Mouse (Mus musculus) heart, postnatal 14 days (tissue): ENCODE measurements around the gene C330007P06Rik. TPM values are rescaled to one million over a fixed set of nuclear protein-coding genes. Genes with fewer than 3 reads are reported as not detected.
"Not testable (repeated sequence)": the region's sequence is repeated elsewhere in the genome, so short reads cannot be mapped to it uniquely, and the experiment has no call there.

Source experiments
- DNase-seq, 2 experiments: peaks; one replicate each; pipeline ENCODE4 v3.0.0; 2021 to 2022
- intact Hi-C: fragments of 180-260 bp; cut with DNase I; formaldehyde crosslinking; loops from one replicate; pipeline ENCODE4 v1.15.1; 2025
- total RNA-seq, 2 experiments: library from RNA; stranded (reverse); gene quantifications; 2 replicates each; pipeline ENCODE4 v1.2.3; 2021

The C330007P06Rik gene
- total RNA-seq, 2 experiments from 2014 or later: 16.3 to 17.4 TPM

DNA sequence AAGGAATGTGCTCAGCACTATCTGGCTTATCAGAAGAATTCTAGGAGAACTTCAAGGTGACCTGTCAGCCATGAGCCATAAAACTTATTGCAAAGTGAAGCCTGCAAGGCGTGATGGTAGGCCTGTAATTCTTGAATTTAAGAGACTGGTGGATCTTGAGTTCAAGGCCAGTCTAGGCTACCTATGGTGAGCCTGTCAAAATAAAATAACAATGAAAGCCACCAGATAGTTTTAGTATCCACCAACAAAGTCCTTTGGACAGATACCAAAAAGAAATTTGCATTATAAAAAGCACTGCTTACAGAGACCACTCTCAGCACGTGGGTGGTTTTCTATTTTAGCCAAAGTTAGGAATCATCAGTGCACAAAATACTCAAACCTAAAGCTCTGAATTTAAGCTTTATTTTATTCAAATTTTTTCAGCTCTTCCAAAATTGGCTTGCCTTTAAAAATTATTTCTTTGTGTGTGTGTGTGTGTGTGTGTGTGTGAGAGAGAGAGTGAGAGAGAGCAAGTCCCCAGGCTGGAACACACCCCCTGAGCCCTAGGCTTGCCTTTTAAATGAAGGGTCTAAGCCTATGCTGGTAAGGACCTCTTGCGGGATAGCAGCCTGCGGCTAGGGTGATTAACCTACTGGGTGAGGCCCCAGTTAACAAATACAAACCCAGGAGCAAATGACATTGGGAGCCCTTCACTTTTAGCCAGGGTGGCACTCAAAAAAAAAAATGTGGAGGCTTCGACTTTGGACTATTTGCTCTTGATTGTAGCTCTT lies 68.3 kb downstream of the C330007P06Rik start:
- intact Hi-C loops: loop anchor here (5.0 kb wide), 1 partner anchor 43 kb away; no protein-coding TSS in a partner anchor
- DNase-seq: no peak

DNA sequence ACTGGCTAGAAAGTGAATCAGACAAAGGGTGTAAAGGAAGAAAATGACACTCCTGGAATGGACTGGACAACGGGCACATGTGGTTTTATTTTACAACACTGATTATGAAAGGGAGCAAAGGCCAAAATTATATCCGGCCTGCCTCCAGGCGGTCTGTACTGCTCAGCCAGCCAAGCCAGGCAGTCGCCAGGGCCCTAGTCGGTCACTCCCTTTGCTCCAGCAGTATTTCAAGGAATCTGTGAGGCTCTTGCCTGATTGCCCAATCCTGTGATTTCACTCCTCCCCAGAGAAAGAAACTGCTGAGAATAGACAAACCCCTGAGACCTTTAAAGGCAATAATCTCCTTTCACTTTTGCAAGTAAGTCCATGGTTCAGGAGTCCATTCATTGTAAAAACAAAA lies 69.7 kb downstream of the C330007P06Rik start:
- intact Hi-C loops: no loop called here
- peak; percentile 40 to 47 for DNase-seq

DNA sequence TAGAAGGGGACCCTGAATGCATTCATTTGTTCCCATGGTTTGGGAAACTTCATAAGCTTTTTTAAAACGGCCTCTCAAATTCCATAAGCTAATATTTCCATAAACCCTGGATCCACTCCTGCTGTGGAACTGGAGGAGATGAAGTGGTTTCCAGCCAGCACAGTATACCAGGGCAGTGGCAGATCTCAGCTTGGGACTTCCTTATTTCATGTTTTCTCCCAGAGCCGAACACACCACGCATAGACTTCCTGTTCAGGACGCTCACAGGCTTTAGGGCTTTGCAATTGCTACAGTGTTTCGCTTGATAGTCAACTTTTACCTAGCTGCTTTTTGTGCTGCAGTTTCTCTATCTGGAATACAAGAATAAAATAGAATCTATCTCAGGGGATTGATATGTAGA lies 70.7 kb downstream of the C330007P06Rik start:
- intact Hi-C loops: no loop called here
- no peak for DNase-seq

DNA sequence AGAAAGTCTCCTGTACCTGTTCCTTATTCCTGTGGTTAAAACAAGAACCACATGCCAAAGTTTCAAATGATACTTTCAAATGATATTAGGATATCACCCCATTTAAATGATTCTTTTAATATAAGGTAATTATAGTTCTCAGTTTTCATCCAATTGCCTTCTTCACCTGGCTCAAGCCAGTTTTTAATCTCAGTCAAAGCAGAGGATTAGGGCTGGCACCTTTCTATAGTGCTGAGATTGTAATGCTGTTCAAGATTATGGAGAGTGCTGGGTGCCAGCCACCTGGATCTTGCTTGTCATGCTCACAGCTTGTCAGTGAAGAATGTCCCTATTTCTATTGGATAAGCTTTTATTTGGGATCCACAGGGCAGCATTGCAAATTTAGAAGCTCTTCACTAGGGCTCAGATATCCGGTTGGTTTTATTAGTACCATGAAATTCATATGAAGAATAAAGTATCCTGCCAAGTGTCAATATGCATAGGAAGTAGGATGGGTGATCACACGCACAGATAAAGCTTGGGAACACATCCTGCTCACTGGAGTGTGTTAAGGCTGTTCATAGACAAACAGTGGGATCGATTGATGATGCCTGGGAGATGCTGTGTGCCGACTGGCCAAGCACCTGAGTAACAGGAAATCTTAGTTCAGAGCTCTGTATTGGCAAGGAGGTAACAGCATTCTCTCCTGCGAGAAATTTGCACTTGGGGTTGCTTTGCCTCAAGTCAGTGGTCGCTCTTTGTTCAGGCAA lies 74.6 kb downstream of the C330007P06Rik start:
- intact Hi-C loops: no loop called here
- DNase-seq: no peak

DNA sequence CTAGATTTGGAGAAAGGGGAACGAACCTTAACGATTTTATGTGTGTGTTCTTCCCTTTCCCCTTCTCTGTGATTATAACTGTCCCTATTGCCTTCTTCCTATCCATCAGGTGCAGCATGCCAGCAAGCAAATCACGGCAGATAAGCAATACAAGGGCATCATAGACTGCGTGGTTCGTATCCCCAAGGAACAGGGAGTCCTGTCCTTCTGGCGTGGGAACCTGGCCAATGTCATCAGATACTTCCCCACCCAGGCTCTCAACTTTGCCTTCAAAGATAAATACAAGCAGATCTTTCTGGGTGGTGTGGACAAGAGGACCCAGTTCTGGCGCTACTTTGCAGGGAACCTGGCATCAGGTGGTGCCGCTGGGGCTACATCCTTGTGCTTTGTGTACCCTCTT lies 77.2 kb downstream of the C330007P06Rik start:
- intact Hi-C loops, DNase-seq: not testable (repeated sequence)

DNA sequence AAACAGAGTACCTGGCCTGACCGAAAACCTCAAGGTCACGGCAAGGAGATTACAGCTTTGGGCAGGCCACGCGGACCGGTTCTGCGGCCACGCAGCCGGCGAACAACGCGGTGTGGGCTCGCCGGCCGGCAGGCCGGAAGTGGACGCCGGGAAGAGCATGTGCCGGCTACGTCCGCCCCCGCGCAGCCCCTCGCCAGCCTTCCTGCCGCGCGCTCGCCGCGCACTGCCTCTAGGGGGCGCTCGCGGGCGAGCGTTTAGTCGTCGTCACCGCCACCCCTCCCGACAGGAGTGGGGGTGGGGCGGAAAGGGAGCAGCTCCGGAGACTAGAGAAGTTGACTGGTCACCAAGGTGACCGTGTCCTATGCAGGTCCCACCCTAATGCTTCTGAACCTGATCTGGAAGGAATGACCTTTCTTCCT lies 77.7 kb downstream of the C330007P06Rik start:
- DNase-seq: peak; percentile 90 to 91
- intact Hi-C loops: no loop called here

DNA sequence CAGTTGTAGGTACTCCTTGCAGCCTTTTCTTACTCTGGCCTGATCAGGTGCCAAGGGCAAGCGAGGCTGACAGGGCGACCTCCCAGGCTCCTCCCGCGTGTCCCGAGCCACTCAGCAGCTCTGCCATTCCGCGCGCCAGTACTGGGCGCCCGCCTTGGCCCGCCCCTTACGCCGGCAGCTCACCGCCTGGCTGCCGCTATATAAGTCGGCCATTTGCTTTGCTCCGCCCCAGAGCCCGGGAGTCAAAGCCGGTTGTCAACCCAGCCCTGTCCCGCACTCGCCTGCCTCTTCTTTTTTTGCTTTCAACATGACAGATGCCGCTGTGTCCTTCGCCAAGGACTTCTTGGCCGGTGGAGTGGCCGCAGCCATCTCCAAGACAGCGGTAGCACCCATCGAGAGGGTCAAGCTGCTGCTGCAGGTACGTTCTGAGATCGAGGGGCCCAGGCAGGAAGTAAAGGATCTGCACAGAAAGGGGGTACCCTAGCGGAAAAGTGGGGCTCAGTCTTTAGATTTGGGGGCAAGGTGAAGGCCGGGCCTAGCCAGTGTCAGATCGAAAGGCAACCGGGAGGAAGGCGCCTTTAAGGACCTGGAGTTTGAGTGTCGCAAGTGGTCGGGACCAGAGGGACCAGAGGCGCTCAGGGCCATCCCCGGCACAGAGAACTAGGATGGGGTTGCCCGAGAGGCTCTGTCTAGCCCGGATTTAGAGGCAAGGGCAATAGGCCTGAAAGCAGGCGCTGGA lies 78.3 kb downstream of the C330007P06Rik start, which contains the start of gene Slc25a5:
Slc25a5 (plus strand) TSS at position 228 of the 739 bp plus-strand sequence.
- intact Hi-C loops: no loop called here
- peak; percentile 83 to 87 for DNase-seq

DNA sequence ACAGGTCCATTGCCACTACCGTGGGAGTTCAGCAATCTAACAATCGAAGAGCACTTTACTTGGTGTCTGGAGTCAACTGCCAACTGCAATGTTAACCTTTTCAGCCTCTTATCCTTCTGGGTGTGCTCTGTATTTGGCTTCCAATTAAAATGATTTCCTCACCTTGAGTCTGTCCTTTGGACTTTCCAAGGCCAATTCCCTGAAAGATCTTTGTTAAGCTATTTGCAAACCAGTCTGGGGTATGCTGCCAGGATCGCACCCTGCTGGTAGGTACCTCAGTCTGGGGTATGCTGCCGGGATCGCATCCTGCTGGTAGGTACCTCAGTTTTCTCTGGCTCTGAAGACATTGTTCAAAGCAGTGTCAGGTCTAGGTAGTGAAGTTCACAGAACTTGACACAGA lies 79.3 kb downstream of the C330007P06Rik start:
- no peak for DNase-seq
- intact Hi-C loops: no loop called here

DNA sequence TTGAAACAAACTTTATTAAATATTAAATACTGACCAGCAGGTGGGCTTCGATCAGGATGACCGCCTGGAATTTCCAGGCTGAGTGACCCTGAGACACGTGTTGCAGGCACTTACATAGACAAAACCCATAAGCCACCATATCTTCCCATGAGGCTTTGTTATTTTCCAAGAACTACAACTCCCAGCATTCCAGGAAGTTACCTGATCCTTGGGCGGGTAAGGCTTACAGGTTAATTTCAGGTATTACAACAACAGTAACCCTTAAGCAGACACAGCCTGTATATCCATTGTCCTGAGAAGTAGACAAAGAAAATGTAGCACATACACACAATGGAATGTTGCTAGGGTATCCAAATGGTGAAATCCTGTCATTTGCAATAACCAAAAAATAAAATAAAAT lies 84.6 kb downstream of the C330007P06Rik start:
- DNase-seq: no peak
- intact Hi-C loops: no loop called here

DNA sequence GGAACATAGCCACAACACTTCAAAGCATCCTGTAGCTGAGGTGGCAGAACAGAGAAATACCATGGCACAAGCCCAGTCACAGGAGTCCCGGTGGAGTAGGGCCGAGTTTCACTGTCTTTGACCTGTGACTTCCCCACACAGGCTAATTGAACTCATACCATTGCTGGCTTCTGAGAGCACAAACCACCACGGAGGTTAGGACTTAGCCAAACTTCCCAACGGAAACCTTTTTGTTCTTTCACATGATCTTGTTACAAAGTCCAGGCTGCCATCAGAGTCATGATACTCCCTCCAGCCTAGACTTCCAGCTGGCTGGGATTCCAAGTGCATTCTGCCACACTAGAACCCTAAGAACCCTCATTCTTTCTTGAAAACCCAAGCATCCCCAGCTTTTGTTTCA lies 96.2 kb downstream of the C330007P06Rik start:
- DNase-seq: no peak
- intact Hi-C loops: no loop called here

DNA sequence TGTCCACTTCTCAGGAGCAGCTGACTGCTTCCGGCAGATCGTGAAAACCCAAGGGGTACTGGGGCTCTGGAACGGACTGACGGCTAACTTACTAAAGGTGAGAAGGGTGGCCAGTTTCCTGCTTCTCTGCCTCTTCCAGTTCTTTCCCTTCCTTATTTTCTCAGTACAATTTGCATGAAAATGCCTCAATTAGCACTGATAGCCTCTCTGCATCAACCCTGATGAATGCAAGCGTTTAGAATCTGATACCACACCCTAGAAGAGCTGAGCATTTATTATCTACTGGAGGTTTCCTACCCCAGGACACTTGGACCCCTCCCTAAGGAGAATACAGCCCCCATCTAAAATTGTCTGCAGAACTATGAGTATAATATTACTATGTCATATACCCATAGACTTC lies 98.4 kb downstream of the C330007P06Rik start:
- DNase-seq: no peak
- intact Hi-C loops: no loop called here

Other genes starting within 250 kb of the C330007P06Rik start
- 1 to 10 TPM; 1.9 to 2.2 TPM for gene Akap17b, start 228.7 kb downstream of the C330007P06Rik start, total RNA-seq
- under 1 TPM; 0.32 to 0.38 TPM for gene Slc25a43, start 130.5 kb downstream of the C330007P06Rik start, total RNA-seq
- 100 to 1,000 TPM; 545 to 681 TPM for gene Slc25a5, start 78.5 kb downstream of the C330007P06Rik start, total RNA-seq
- gene Ube2a, start 211 bp downstream of the C330007P06Rik start, total RNA-seq: 10 to 100 TPM; 75.9 to 77.4 TPM
- gene Nkrf, start 28.8 kb upstream of the C330007P06Rik start, total RNA-seq: 1 to 10 TPM; 3.4 to 3.8 TPM
- gene Sept6, start 117.7 kb upstream of the C330007P06Rik start, total RNA-seq: 10 to 100 TPM in 1 of 2 experiments, 1 to 10 TPM in 1; 7.8 to 11.4 TPM
- not detected for gene Sowahd, start 174.7 kb upstream of the C330007P06Rik start, total RNA-seq
- gene Rpl39, start 211.3 kb upstream of the C330007P06Rik start, total RNA-seq: 100 to 1,000 TPM; 332 to 382 TPM
- gene Upf3b, start 236.2 kb upstream of the C330007P06Rik start, total RNA-seq: 10 to 100 TPM in 1 of 2 experiments, 1 to 10 TPM in 1; 6.7 to 10.2 TPM